Mouse (Mus musculus) heart, embryonic 14.5 days (tissue): ENCODE data around the gene Efr3b. TPM values are rescaled to one million over a fixed set of nuclear protein-coding genes. Genes with fewer than 3 reads are reported as not detected.

Source experiments
- ATAC-seq: fragments of 200-750 bp; cut with Nextera tagmentation; 2 replicates; pipeline ENCODE4 v1.8.0; 2017; ENCODE audit warnings: low read depth, moderate TSS enrichment; ENCODE audit not compliant: insufficient number of reproducible peaks, insufficient read depth, low FRiP score
- H3K27ac ChIP-seq, 2 experiments: fragments of 200-500 bp in 1 of 2; fragments of 300-500 bp in 1 of 2; sonication (generic) in 1 of 2; replicated peaks in 1 of 2; 2 replicates each; pipeline ENCODE4 v1.5.1; 2012 to 2014; ENCODE audit warnings: low read depth in 2 of 2, low read length in 2 of 2, control low read depth in 1 of 2, mild to moderate bottlenecking in 1 of 2, mixed read lengths in 1 of 2; ENCODE audit not compliant: control insufficient read depth in 1 of 2, insufficient read depth in 1 of 2
- H3K27me3 ChIP-seq: fragments of 300-500 bp; sonication (generic); 2 replicates; pipeline ENCODE4 v1.6.1; 2014; ENCODE audit warnings: mild to moderate bottlenecking, low read length, control low read depth; ENCODE audit not compliant: control insufficient read depth, insufficient read depth
- H3K36me3 ChIP-seq: fragments of 300-500 bp; sonication (generic); 2 replicates; pipeline ENCODE4 v1.6.1; 2014; ENCODE audit warnings: mild to moderate bottlenecking, control low read depth, low read length, mixed read lengths; ENCODE audit not compliant: control insufficient read depth, insufficient read depth
- H3K4me1 ChIP-seq, 2 experiments: fragments of 200-500 bp in 1 of 2; fragments of 300-500 bp in 1 of 2; sonication (generic) in 1 of 2; 2 replicates each; pipeline ENCODE4 v1.6.1; 2012 to 2014; ENCODE audit warnings: low read length in 2 of 2, control low read depth in 1 of 2, mixed read lengths in 1 of 2; ENCODE audit not compliant: control insufficient read depth in 2 of 2, insufficient read depth in 2 of 2
- H3K4me2 ChIP-seq: fragments of 300-500 bp; sonication (generic); 2 replicates; pipeline ENCODE4 v1.6.1; 2014; ENCODE audit warnings: mild to moderate bottlenecking, low read length
- H3K4me3 ChIP-seq, 2 experiments: fragments of 200-500 bp in 1 of 2; fragments of 300-500 bp in 1 of 2; sonication (generic) in 1 of 2; 2 replicates each; pipeline ENCODE4 v1.5.1; 2012 to 2014; ENCODE audit warnings: low read length in 2 of 2, mild to moderate bottlenecking in 2 of 2, control low read depth in 1 of 2, low read depth in 1 of 2, moderate library complexity in 1 of 2; ENCODE audit not compliant: control insufficient read depth in 1 of 2, insufficient read depth in 1 of 2
- H3K9ac ChIP-seq: fragments of 300-500 bp; sonication (generic); 2 replicates; pipeline ENCODE4 v1.6.1; 2014; ENCODE audit warnings: mild to moderate bottlenecking, low read length
- H3K9me3 ChIP-seq: fragments of 300-500 bp; sonication (generic); 2 replicates; pipeline ENCODE4 v1.6.1; 2016; ENCODE audit warnings: low read length, control low read depth; ENCODE audit not compliant: control insufficient read depth
- WGBS: fragments of 180-500 bp; shearing (Covaris S2); extraction: QIAGEN DNeasy Blood & Tissue Kit; methylation state at CpG from one replicate; pipeline ENCODE4 v1.1.7; 2014; 5-methylcytosine and 5-hydroxymethylcytosine counted together
- polyA plus RNA-seq: library from polyadenylated mRNA; unstranded; fragments of >200 nt; fragmentation: Nextera tagmentation; extraction: Ambion mirVana; gene quantifications from 2 replicates; pipeline ENCODE4 v1.2.1, GENCODE M21; 2014

Gene Efr3b
- polyA plus RNA-seq: 4.4 and 5.6 TPM in 2 replicates

- H3K4me1 ChIP-seq: peaks cover 20 to 41% of the 10 kb centered on the region in 2 experiments
- H3K9ac ChIP-seq: peak within 1 kb of the TSS; percentile 82
- WGBS: 1% methylated on average over 65 of the region's 78 CpGs
- peak within 1 kb of the TSS; percentile 67 to 68 for H3K4me3 ChIP-seq
- peak; percentile 88 for ATAC-seq
- no peaks in the 10 kb centered on the region for H3K36me3 ChIP-seq
- no peaks in the 10 kb centered on the region for H3K9me3 ChIP-seq
- H3K4me2 ChIP-seq: peak within 1 kb of the TSS; percentile 73
- H3K27ac ChIP-seq: peak within 1 kb of the TSS; percentile 8 to 59; a peak in 2 of 4 replicates
- H3K27me3 ChIP-seq: no peaks in the 10 kb centered on the region; the same call in 1 of the 2 replicates
These were observed at the start of gene Efr3b for GRCm38 (mm10) chr12:4038061-4039041. Gene Efr3b (minus strand): TSS chr12:4038915.

- WGBS: 54% methylated on average over 8 of the region's 8 CpGs
These were observed 44.7 kb upstream of the Efr3b start for GRCm38 (mm10) chr12:4083441-4083840.

GRCm38 (mm10) chr12:4082132-4083001 is 43.7 kb upstream of the Efr3b start, which contains the start of gene Dnajc27:
Gene Dnajc27 (plus strand): TSS chr12:4082583.
- Histone ChIP-seq H3K27ac (peak within 1 kb of the TSS; percentile 92 to 95), H3K4me2 (peak within 1 kb of the TSS; percentile 78), H3K4me1 (peaks cover 3 to 8% of the 10 kb centered on the region in 2 experiments; a peak in 3 of 4 replicates), H3K9ac (peak within 1 kb of the TSS; percentile 80), H3K4me3 (peak within 1 kb of the TSS; percentile 63 to 67), H3K36me3 (peaks cover 20% of the 10 kb centered on the region), H3K27me3 (no peaks in the 10 kb centered on the region), H3K9me3 (no peaks in the 10 kb centered on the region)
- peak; percentile 92 for ATAC-seq
- 4% methylated on average over 59 of the region's 59 CpGs for WGBS

More at GRCm38 (mm10) chr12:4083441-4083840, 44.7 kb upstream of the Efr3b start:
- Histone ChIP-seq H3K4me2 (peak overlapping the region; percentile 78), H3K4me1 (peaks cover 3 to 8% of the 10 kb centered on the region in 2 experiments; a peak in 3 of 4 replicates), H3K9ac (peak overlapping the region; percentile 80; the same call in 1 of the 2 replicates), H3K9me3 (no peaks in the 10 kb centered on the region), H3K36me3 (peaks cover 31% of the 10 kb centered on the region), H3K4me3 (peak overlapping the region; percentile 63 to 67; a peak in 2 of 4 replicates), H3K27me3 (no peaks in the 10 kb centered on the region), H3K27ac (peak overlapping the region in 1 of 2 experiments; percentile 95; a peak in 2 of 4 replicates)
- ATAC-seq: no peak

GRCm38 (mm10) chr12:4080311-4080710 is 41.6 kb upstream of the Efr3b start:
- no peak overlapping the region for H3K4me2 ChIP-seq
- 0% methylated on average over 2 of the region's 2 CpGs for WGBS
- no peak for ATAC-seq
- no peak overlapping the region for H3K9ac ChIP-seq
- no peaks in the 10 kb centered on the region for H3K27me3 ChIP-seq
- H3K9me3 ChIP-seq: no peaks in the 10 kb centered on the region
- H3K27ac ChIP-seq: no peak overlapping the region
- H3K4me3 ChIP-seq: no peak overlapping the region
- no peaks in the 10 kb centered on the region for H3K36me3 ChIP-seq
- H3K4me1 ChIP-seq: peaks cover 5 to 8% of the 10 kb centered on the region in 2 experiments; a peak in 3 of 4 replicates

GRCm38 (mm10) chr12:4078069-4078468 is 39.4 kb upstream of the Efr3b start:
- Histone ChIP-seq H3K27me3 (no peaks in the 10 kb centered on the region), H3K4me3 (no peak overlapping the region), H3K4me1 (peaks cover 5 to 6% of the 10 kb centered on the region in 2 experiments), H3K9me3 (no peaks in the 10 kb centered on the region), H3K9ac (no peak overlapping the region), H3K27ac (no peak overlapping the region), H3K36me3 (no peaks in the 10 kb centered on the region), H3K4me2 (no peak overlapping the region)
- ATAC-seq: no peak
- WGBS: 34% methylated on average over 1 of the region's 1 CpGs

- Histone ChIP-seq H3K36me3 (no peaks in the 10 kb centered on the region), H3K4me1 (peaks cover 0 to 2% of the 10 kb centered on the region in 2 experiments; a peak in 2 of 4 replicates), H3K27me3 (no peaks in the 10 kb centered on the region), H3K4me2 (no peak overlapping the region), H3K4me3 (no peak overlapping the region), H3K9me3 (no peaks in the 10 kb centered on the region), H3K9ac (no peak overlapping the region), H3K27ac (no peak overlapping the region)
- ATAC-seq: no peak
These were observed 37.7 kb upstream of the Efr3b start for GRCm38 (mm10) chr12:4076383-4076782.

- Histone ChIP-seq H3K36me3 (no peaks in the 10 kb centered on the region), H3K4me1 (peaks cover 0 to 2% of the 10 kb centered on the region in 2 experiments; a peak in 2 of 4 replicates), H3K9ac (no peak overlapping the region), H3K4me3 (no peak overlapping the region), H3K4me2 (no peak overlapping the region), H3K27ac (no peak overlapping the region), H3K27me3 (no peaks in the 10 kb centered on the region), H3K9me3 (no peaks in the 10 kb centered on the region)
- WGBS: 32% methylated on average over 8 of the region's 8 CpGs
- no peak for ATAC-seq
These were observed 36.7 kb upstream of the Efr3b start for GRCm38 (mm10) chr12:4075407-4075806.
